Mouse (Mus musculus) gastrocnemius, postnatal 25 days (tissue): ENCODE results near the gene Smcp. TPM values are rescaled to one million over a fixed set of nuclear protein-coding genes. Genes with fewer than 3 reads are reported as not detected.

Experiments used
- DNase-seq: peaks from one replicate; pipeline ENCODE4 v3.0.0; 2022
- long read RNA-seq, 2 experiments: library from polyadenylated mRNA; stranded (forward); transcript quantifications; one replicate each; pipeline ENCODE4 v2.0.0; 2021
- total RNA-seq, 2 experiments: library from RNA; stranded (reverse); gene quantifications; 1 replicate in 1 of 2; 2 replicates in 1 of 2; pipeline ENCODE4 v1.2.3; 2021

Gene Smcp
- total RNA-seq, result not detected
- long read RNA-seq, experiment 1, result 0 reads
- long read RNA-seq, experiment 2, result 0 reads

- DNase-seq, result no peak
These were observed at the start of gene Smcp for GRCm38 (mm10) chr3:92588858-92589257. Gene Smcp, minus strand, starts transcription at chr3:92588997.

- DNase-seq, result no peak
These were observed 49.8 kb upstream of the Smcp start for GRCm38 (mm10) chr3:92638653-92638991.

- no peak for DNase-seq
These were observed 49.2 kb upstream of the Smcp start for GRCm38 (mm10) chr3:92637745-92638652.

- DNase-seq, result no peak
These were observed 32.8 kb upstream of the Smcp start, which contains the start of gene Lce6a for GRCm38 (mm10) chr3:92621560-92621959. Gene Lce6a, minus strand, starts transcription at chr3:92621660.

GRCm38 (mm10) chr3:92609804-92610203 lies 21.0 kb upstream of the Smcp start:
- no peak for DNase-seq

GRCm38 (mm10) chr3:92607392-92607791 lies 18.6 kb upstream of the Smcp start, which contains the start of gene 2210017I01Rik:
Gene 2210017I01Rik, minus strand, starts transcription at chr3:92607492.
- DNase-seq, result no peak

- DNase-seq, result no peak
These were observed 13.4 kb upstream of the Smcp start for GRCm38 (mm10) chr3:92602169-92602568.

- DNase-seq, result no peak
These were observed 11.7 kb upstream of the Smcp start for GRCm38 (mm10) chr3:92600456-92600855.

GRCm38 (mm10) chr3:92599973-92600372 lies 11.2 kb upstream of the Smcp start:
- DNase-seq, result no peak

GRCm38 (mm10) chr3:92598429-92598828 lies 9.6 kb upstream of the Smcp start:
- no peak for DNase-seq

GRCm38 (mm10) chr3:92587190-92587589 lies 1.6 kb downstream of the Smcp start:
- DNase-seq, result no peak

GRCm38 (mm10) chr3:92585055-92585454 lies 3.7 kb downstream of the Smcp start:
- DNase-seq, result no peak

GRCm38 (mm10) chr3:92583164-92583826 lies 5.5 kb downstream of the Smcp start:
- no peak for DNase-seq

- DNase-seq, result no peak
These were observed 9.3 kb downstream of the Smcp start for GRCm38 (mm10) chr3:92579508-92579907.

GRCm38 (mm10) chr3:92578652-92579413 lies 10.0 kb downstream of the Smcp start:
- no peak for DNase-seq

- no peak for DNase-seq
These were observed 15.3 kb downstream of the Smcp start, which contains the start of gene Ivl for GRCm38 (mm10) chr3:92573449-92574041. Gene Ivl, minus strand, starts transcription at chr3:92573735.

- no peak for DNase-seq
These were observed 16.2 kb downstream of the Smcp start for GRCm38 (mm10) chr3:92572514-92573155.

GRCm38 (mm10) chr3:92568752-92569151 lies 20.0 kb downstream of the Smcp start:
- no peak for DNase-seq

- no peak for DNase-seq
These were observed 23.4 kb downstream of the Smcp start for GRCm38 (mm10) chr3:92565418-92565817.

GRCm38 (mm10) chr3:92534411-92534810 lies 54.4 kb downstream of the Smcp start, which contains the start of gene 2310046K23Rik:
Gene 2310046K23Rik, minus strand, starts transcription at chr3:92534511.
- DNase-seq, result no peak
